Mouse (Mus musculus): ENCODE results near the gene Car14. TPM values are rescaled to one million over a fixed set of nuclear protein-coding genes. Genes with fewer than 3 reads are reported as not detected.
"Not testable (repeated sequence)": the region's sequence is repeated elsewhere in the genome, so short reads cannot be mapped to it uniquely, and the experiment has no call there.

Gene Car14
- polyA plus RNA-seq (2015; fragmentation: Nextera tagmentation; extraction: Ambion mirVana), result 73.4 and 78.2 TPM in 2 replicates

GRCm38 (mm10) chr3:95904568-95904967 lies at the start of gene Car14:
Car14 (minus strand) TSS chr3:95904691.
- peak within 1 kb of the TSS; percentile 58 for H3K4me3 ChIP-seq (ENCODE audit: low read length)
- H3K4me1 ChIP-seq (ENCODE audit: control insufficient read depth, insufficient read depth, low read length), result peaks cover 40% of the 10 kb centered on the region
- H3K36me3 ChIP-seq (ENCODE audit: control insufficient read depth, insufficient read depth), result no peaks in the 10 kb centered on the region
- H3K9ac ChIP-seq (ENCODE audit: low read length), result peak within 1 kb of the TSS; percentile 80
- H3K27me3 ChIP-seq (ENCODE audit: control insufficient read depth, insufficient read depth, low read length), result no peaks in the 10 kb centered on the region
- H3K9me3 ChIP-seq (replicated peaks; ENCODE audit: control insufficient read depth, low read length), result no peaks in the 10 kb centered on the region
- H3K27ac ChIP-seq (ENCODE audit: low read length), result peak within 1 kb of the TSS; percentile 86
- H3K4me2 ChIP-seq (ENCODE audit: low read depth, low read length), result peak within 1 kb of the TSS; percentile 80
- ATAC-seq (replicated peaks; ENCODE audit: extremely low read depth, insufficient read depth, low FRiP score), result peak; percentile 74
- 3% methylated on average over 15 of the region's 15 CpGs for WGBS

DNA sequence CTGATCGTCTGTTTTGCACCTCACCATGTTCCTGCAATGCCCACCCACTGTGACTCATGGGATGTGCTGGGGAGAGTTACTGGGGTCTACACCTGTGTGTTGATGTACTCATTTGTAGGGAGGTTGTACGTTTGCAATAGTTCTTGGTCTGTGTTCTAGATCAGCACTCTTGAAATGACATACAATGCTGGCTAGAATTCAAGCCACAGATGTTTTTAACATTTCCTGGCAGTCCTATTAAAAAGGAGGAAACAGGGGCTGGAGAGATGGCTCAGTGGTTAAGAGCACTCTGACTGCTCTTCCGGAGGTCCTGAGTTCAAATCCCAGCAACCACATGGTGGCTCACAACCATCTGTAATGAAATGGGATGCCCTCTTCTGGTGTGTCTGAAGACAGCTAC lies 49.0 kb upstream of the Car14 start:
- Histone ChIP-seq H3K36me3 (ENCODE audit: control insufficient read depth, insufficient read depth) (peaks cover 2% of the 10 kb centered on the region; the same call in 1 of the 2 replicates), H3K27ac (ENCODE audit: low read length) (no peak overlapping the region), H3K9me3 (replicated peaks; ENCODE audit: control insufficient read depth, low read length) (no peaks in the 10 kb centered on the region), H3K27me3 (ENCODE audit: control insufficient read depth, insufficient read depth, low read length) (no peaks in the 10 kb centered on the region), H3K4me2 (ENCODE audit: low read depth, low read length) (no peak overlapping the region), H3K9ac (ENCODE audit: low read length) (no peak overlapping the region), H3K4me3 (ENCODE audit: low read length) (no peak overlapping the region), H3K4me1 (ENCODE audit: control insufficient read depth, insufficient read depth, low read length) (peaks cover 15% of the 10 kb centered on the region)
- 69% methylated on average over 3 of the region's 3 CpGs for WGBS
- ATAC-seq (replicated peaks; ENCODE audit: extremely low read depth, insufficient read depth, low FRiP score), result no peak

DNA sequence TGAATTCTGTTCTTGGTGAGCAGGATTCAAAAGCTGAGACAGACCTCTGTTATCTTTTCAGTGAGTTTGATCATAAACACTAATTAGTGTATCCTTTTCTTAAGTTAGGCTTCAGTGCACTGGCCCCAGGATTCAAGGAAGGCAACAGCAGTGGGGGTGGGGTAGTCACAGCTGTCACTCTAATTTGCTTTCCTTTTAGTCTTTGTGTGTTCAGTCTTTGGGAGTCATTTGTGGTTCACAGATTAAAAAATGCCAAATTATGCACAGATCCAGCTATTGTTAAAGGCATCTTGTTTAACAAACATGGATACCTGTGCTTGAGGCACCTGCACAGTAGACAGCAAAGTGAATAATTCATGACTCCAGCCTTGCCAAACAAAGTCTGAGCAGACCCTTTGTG lies 48.5 kb upstream of the Car14 start:
- Histone ChIP-seq H3K27me3 (ENCODE audit: control insufficient read depth, insufficient read depth, low read length) (no peaks in the 10 kb centered on the region), H3K9ac (ENCODE audit: low read length) (no peak overlapping the region), H3K27ac (ENCODE audit: low read length) (no peak overlapping the region), H3K4me3 (ENCODE audit: low read length) (no peak overlapping the region), H3K36me3 (ENCODE audit: control insufficient read depth, insufficient read depth) (peaks cover 5% of the 10 kb centered on the region; the same call in 1 of the 2 replicates), H3K4me1 (ENCODE audit: control insufficient read depth, insufficient read depth, low read length) (peaks cover 11% of the 10 kb centered on the region), H3K4me2 (ENCODE audit: low read depth, low read length) (no peak overlapping the region), H3K9me3 (replicated peaks; ENCODE audit: control insufficient read depth, low read length) (no peaks in the 10 kb centered on the region)
- no peak for ATAC-seq (replicated peaks; ENCODE audit: extremely low read depth, insufficient read depth, low FRiP score)

DNA sequence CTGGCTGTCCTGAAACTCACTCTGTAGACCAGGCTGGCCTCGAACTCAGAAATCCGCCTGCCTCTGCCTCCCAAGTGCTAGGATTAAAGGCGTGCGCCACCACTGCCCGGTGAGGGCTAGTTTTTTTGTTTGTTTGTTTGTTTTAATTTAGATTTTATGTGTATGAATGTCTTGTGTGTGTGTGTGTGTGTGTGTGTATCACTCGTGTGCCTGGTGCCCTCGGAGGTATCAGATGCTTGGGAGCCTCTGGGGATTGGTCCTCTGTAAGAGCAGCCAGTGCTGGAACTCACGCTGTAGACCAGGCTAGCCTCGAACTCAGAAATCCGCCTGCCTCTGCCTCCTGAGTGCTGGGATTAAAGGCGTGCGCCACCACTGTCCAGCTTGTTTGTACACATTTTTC lies 47.1 kb upstream of the Car14 start:
- peak overlapping the region; percentile 64 for H3K4me3 ChIP-seq (ENCODE audit: low read length)
- peak overlapping the region; percentile 83 for H3K9ac ChIP-seq (ENCODE audit: low read length)
- not testable (repeated sequence) for H3K27me3 ChIP-seq (ENCODE audit: control insufficient read depth, insufficient read depth, low read length); H3K4me1 ChIP-seq (ENCODE audit: control insufficient read depth, insufficient read depth, low read length); H3K36me3 ChIP-seq (ENCODE audit: control insufficient read depth, insufficient read depth); H3K9me3 ChIP-seq (replicated peaks; ENCODE audit: control insufficient read depth, low read length); ATAC-seq (replicated peaks; ENCODE audit: extremely low read depth, insufficient read depth, low FRiP score)
- WGBS, result 65% methylated on average over 12 of the region's 12 CpGs
- peak overlapping the region; percentile 85 for H3K4me2 ChIP-seq (ENCODE audit: low read depth, low read length)
- peak overlapping the region; percentile 99 for H3K27ac ChIP-seq (ENCODE audit: low read length)

DNA sequence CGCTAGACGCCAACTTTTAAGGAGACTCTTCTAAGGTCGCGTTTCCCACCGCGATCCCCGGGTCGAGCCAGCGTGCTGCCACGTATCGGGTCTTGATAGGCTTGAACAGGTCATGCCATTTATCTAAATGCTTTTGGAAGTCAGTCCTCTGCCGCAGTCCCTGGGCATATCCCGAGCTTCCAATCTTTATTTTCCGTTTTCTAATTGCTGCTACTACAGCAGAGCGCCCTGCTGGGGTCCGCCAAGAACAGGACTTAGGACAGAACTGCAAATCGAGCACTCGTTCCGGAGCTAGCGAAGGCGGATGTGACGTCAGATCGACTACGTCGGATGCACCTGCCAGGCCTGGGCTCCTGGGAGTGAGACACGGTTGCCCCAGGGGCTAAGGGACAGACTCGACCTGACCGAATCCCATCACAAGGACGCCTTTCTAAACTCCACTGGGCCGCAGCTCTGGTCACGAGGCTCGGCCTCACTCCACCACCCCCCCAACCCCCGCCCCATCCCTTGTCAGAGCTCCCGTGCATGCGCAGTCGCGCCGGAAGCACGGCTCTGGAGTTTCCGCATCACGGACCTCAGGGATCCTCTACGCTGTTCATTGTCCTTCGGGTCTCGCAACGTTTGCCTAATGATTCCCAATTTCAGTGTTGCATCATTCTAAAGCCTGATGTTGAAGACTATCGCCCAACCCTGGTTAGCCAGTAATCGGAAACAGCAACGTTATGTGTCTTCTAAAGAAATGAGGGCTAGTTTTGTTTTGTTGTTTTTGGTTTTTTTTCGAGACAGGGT lies 46.5 kb upstream of the Car14 start:
- peak; percentile 96 for ATAC-seq (replicated peaks; ENCODE audit: extremely low read depth, insufficient read depth, low FRiP score)
- under 1% methylated on average over 49 of the region's 49 CpGs for WGBS
- H3K4me3 ChIP-seq (ENCODE audit: low read length), result peak overlapping the region; percentile 64

DNA sequence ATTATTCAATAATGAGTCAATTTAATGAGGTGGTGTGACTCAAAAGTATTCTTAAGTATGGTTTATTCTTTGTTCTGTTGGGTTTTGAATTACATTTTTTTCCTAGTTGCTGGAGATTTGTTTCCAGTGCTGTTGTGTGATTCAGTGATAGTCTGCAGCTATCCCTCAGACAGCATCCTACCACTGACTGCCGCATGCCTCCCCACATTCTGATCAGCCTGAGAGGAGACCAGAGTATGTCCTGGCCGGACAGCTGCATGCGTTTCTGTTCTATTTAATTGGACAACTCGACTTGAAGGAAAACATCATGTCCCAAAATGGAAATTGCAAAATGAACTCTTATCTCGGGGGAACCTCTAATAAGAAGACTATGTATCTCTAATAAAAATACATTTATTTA lies 43.8 kb upstream of the Car14 start:
- 81% methylated on average over 5 of the region's 5 CpGs for WGBS
- no peak overlapping the region for H3K9ac ChIP-seq (ENCODE audit: low read length)
- peaks cover 27% of the 10 kb centered on the region for H3K36me3 ChIP-seq (ENCODE audit: control insufficient read depth, insufficient read depth)
- no peak overlapping the region for H3K4me2 ChIP-seq (ENCODE audit: low read depth, low read length)
- H3K9me3 ChIP-seq (replicated peaks; ENCODE audit: control insufficient read depth, low read length), result no peaks in the 10 kb centered on the region
- no peak for ATAC-seq (replicated peaks; ENCODE audit: extremely low read depth, insufficient read depth, low FRiP score)
- no peak overlapping the region for H3K4me3 ChIP-seq (ENCODE audit: low read length)
- no peak overlapping the region for H3K27ac ChIP-seq (ENCODE audit: low read length)
- no peaks in the 10 kb centered on the region for H3K27me3 ChIP-seq (ENCODE audit: control insufficient read depth, insufficient read depth, low read length)
- no peaks in the 10 kb centered on the region for H3K4me1 ChIP-seq (ENCODE audit: control insufficient read depth, insufficient read depth, low read length)

More for the DNA sequence above, 46.5 kb upstream of the Car14 start:
- H3K27me3 ChIP-seq (ENCODE audit: control insufficient read depth, insufficient read depth, low read length), result no peaks in the 10 kb centered on the region
- H3K4me1 ChIP-seq (ENCODE audit: control insufficient read depth, insufficient read depth, low read length), result no peaks in the 10 kb centered on the region
- H3K4me2 ChIP-seq (ENCODE audit: low read depth, low read length), result peak overlapping the region; percentile 85
- peak overlapping the region; percentile 83 for H3K9ac ChIP-seq (ENCODE audit: low read length)
- no peaks in the 10 kb centered on the region for H3K9me3 ChIP-seq (replicated peaks; ENCODE audit: control insufficient read depth, low read length)
- peaks cover 11% of the 10 kb centered on the region; the same call in 1 of the 2 replicates for H3K36me3 ChIP-seq (ENCODE audit: control insufficient read depth, insufficient read depth)
- peak overlapping the region; percentile 99 for H3K27ac ChIP-seq (ENCODE audit: low read length)

DNA sequence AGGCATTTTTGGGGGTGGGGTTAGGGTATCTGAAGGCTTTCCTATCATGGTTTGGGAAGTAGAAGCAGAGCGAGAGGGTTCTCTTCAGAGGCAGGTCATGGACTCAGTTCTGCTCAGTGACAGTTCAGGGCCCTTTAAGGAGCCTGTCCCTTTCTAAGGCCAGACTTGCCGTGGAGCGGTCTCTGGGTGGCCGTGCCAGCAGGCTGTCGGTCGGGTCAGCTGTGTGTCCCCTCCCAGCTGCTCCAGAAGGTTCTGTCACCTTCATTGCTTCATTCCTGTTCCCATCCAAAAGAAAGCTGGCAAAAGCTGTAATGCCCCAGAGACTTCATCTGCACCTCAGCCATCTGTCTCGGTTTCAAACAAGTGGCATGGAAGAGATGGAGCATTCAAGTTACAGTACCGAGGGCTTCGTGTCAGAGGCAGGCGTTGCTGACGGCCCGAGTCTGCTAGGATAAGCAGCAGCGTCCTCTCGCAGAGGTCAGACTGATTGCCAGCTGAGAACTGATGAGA lies 41.3 kb upstream of the Car14 start:
- 59% methylated on average over 14 of the region's 14 CpGs for WGBS
- H3K36me3 ChIP-seq (ENCODE audit: control insufficient read depth, insufficient read depth), result peaks cover 41% of the 10 kb centered on the region
- no peak for ATAC-seq (replicated peaks; ENCODE audit: extremely low read depth, insufficient read depth, low FRiP score)
- H3K4me3 ChIP-seq (ENCODE audit: low read length), result no peak overlapping the region
- H3K9ac ChIP-seq (ENCODE audit: low read length), result no peak overlapping the region
- H3K4me1 ChIP-seq (ENCODE audit: control insufficient read depth, insufficient read depth, low read length), result no peaks in the 10 kb centered on the region
- no peaks in the 10 kb centered on the region for H3K9me3 ChIP-seq (replicated peaks; ENCODE audit: control insufficient read depth, low read length)
- H3K27me3 ChIP-seq (ENCODE audit: control insufficient read depth, insufficient read depth, low read length), result no peaks in the 10 kb centered on the region
- H3K27ac ChIP-seq (ENCODE audit: low read length), result no peak overlapping the region
- H3K4me2 ChIP-seq (ENCODE audit: low read depth, low read length), result no peak overlapping the region

DNA sequence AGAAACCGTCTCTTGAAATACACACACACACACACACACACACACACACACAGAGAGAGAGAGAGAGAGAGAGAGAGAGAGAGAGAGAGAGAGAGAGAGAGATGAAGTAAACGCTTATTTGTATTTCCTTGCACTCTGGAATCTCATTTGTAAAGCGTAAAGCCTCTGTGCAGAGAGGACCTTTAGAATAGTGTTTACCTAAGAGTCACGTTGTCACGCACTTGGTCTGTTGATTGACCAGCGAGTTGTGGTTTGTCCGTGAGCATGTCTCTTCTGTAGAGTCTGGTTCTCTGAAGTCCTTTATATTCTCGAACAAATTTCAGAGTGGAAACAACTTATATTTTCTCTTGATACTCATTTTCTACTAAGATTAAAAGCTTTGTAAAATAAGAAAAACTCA lies 40.3 kb upstream of the Car14 start:
- no peak for ATAC-seq (replicated peaks; ENCODE audit: extremely low read depth, insufficient read depth, low FRiP score)
- Histone ChIP-seq H3K4me1 (ENCODE audit: control insufficient read depth, insufficient read depth, low read length) (no peaks in the 10 kb centered on the region), H3K4me3 (ENCODE audit: low read length) (no peak overlapping the region)

DNA sequence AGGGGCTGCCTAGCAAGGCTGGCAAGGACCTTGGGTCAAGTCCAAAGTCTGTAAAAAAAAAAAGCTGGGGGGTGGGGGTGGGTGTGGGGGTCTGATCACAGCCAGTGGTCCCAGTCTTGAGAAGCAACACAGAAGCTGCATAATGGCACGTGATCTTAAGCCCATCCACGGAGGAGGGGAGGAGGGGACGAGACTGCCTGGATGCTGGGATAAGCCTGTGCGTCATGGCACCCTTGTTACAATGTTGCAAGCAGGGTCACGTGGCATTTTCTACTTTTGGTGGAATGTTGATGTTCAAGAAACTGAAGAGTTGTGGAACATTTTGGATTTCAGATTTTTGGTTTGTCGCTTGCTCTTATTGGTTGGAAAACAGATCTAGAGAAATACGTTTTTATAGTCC lies 38.7 kb upstream of the Car14 start:
- Histone ChIP-seq H3K27me3 (ENCODE audit: control insufficient read depth, insufficient read depth, low read length) (no peaks in the 10 kb centered on the region), H3K9me3 (replicated peaks; ENCODE audit: control insufficient read depth, low read length) (no peaks in the 10 kb centered on the region), H3K4me1 (ENCODE audit: control insufficient read depth, insufficient read depth, low read length) (no peaks in the 10 kb centered on the region), H3K9ac (ENCODE audit: low read length) (no peak overlapping the region), H3K27ac (ENCODE audit: low read length) (no peak overlapping the region), H3K4me2 (ENCODE audit: low read depth, low read length) (no peak overlapping the region), H3K4me3 (ENCODE audit: low read length) (no peak overlapping the region), H3K36me3 (ENCODE audit: control insufficient read depth, insufficient read depth) (peaks cover 58% of the 10 kb centered on the region)
- 98% methylated on average over 7 of the region's 7 CpGs for WGBS
- no peak for ATAC-seq (replicated peaks; ENCODE audit: extremely low read depth, insufficient read depth, low FRiP score)

More for the DNA sequence above, 40.3 kb upstream of the Car14 start:
- H3K9me3 ChIP-seq (replicated peaks; ENCODE audit: control insufficient read depth, low read length), result no peaks in the 10 kb centered on the region
- no peak overlapping the region for H3K4me2 ChIP-seq (ENCODE audit: low read depth, low read length)
- WGBS, result 87% methylated on average over 8 of the region's 8 CpGs
- H3K36me3 ChIP-seq (ENCODE audit: control insufficient read depth, insufficient read depth), result peaks cover 49% of the 10 kb centered on the region
- no peak overlapping the region for H3K9ac ChIP-seq (ENCODE audit: low read length)
- no peaks in the 10 kb centered on the region for H3K27me3 ChIP-seq (ENCODE audit: control insufficient read depth, insufficient read depth, low read length)
- no peak overlapping the region for H3K27ac ChIP-seq (ENCODE audit: low read length)

All from heart, embryonic 16.5 days (tissue).